13 mouse cellular contexts compared by ENCODE assay signal in the genomic region with DNA sequence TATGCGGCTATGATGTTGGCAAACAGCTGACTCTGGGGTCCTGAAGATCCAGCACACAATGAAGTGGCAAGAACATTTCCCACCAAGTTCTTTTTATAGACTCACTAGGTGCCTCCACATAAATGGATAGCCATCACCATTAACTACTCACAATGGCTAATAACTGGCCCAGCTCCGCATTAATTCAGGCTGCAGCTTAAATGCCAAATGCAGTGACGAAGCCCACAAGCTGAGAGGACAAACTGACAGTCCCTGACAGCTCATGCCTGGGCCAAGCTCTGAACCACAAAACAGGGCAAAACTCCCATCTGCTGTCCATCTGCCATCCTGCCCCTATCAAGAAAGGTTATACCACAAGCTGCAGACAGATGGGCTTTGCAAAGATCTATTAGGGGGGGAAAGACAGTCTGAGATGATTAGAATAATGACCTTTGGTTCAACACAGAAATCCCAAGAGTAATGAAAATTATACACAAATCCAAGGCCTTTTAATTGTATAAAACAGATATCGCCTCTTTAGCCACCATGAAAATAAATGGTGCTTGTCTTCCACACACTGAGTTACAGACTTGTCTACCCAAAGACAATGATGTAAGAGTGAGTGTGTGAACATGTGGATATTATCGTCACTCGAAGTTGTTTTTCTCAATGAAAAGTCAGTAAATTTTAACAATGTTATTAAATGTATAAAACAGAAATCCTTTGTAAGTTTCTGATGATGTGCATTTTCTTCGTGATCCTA.
DNase-seq lines count a peak whose midpoint lies in the region; ATAC-seq and TF ChIP-seq lines count a peak whose summit lies in the region.
"Had no signal": no experiment of that assay in that cellular context is flagged by ENCODE, and none has a peak within 500 bp of the region (broad histone marks: within the 10 kb centered on the region; RNA-seq: fewer than 3 reads in every experiment).

No protein-coding gene starts in this region.

- H3K27ac ChIP-seq in embryonic facial prominence, embryonic 11.5 days (replicated peaks; ENCODE audit: low read depth, low read length) = no peak overlapping the region
- H3K27ac ChIP-seq in heart, adult 2 months = no peak overlapping the region
- H3K27ac ChIP-seq: embryonic facial prominence, embryonic 13.5 days; limb, embryonic 12.5 days had no signal

- no peak for TF ChIP-seq POLR2A in heart, adult 2 months (IDR thresholded peaks at IDR 0.05; ENCODE audit: insufficient read depth, low read depth, low read length)

- intact Hi-C loops in heart, adult 2 months (cut with DNase I) = no loop called here

- no peak for TF ChIP-seq EP300 in heart, adult 2 months (IDR thresholded peaks at IDR 0.05; ENCODE audit: insufficient read depth, low read depth, low read length)

- no peak for TF ChIP-seq CTCF in heart, adult 2 months (IDR thresholded peaks at IDR 0.05)

- no peak overlapping the region for H3K9ac ChIP-seq in embryonic facial prominence, embryonic 11.5 days (replicated peaks; ENCODE audit: low read length)
- no peak overlapping the region for H3K9ac ChIP-seq in heart, adult 2 months (ENCODE audit: low read depth, low read length)
- H3K9ac ChIP-seq: embryonic facial prominence, embryonic 13.5 days; limb, embryonic 12.5 days had no signal

- WGBS in embryonic facial prominence, embryonic 11.5 days = 67% methylated on average over 7 of the region's 7 CpGs
- 86% methylated on average over 7 of the region's 7 CpGs for WGBS in heart, adult 2 months

- H3K36me3 ChIP-seq in embryonic facial prominence, embryonic 11.5 days (replicated peaks; ENCODE audit: control insufficient read depth, insufficient read depth, low read depth, low read length) = no peaks in the 10 kb centered on the region; the same call in 1 of the 2 replicates
- no peaks in the 10 kb centered on the region; the same call in 1 of the 2 replicates for H3K36me3 ChIP-seq in heart, adult 2 months (ENCODE audit: control insufficient read depth, insufficient read depth, low read length)

- peak; percentile 65 for ATAC-seq in embryonic facial prominence, embryonic 11.5 days (replicated peaks; ENCODE audit: insufficient number of reproducible peaks, low FRiP score, low TSS enrichment, low read depth)

- no peak overlapping the region for H3K4me2 ChIP-seq in embryonic facial prominence, embryonic 11.5 days (ENCODE audit: low read depth, low read length)
- H3K4me2 ChIP-seq: embryonic facial prominence, embryonic 13.5 days; limb, embryonic 12.5 days had no signal

- no peaks in the 10 kb centered on the region for H3K9me3 ChIP-seq in embryonic facial prominence, embryonic 11.5 days (replicated peaks; ENCODE audit: control insufficient read depth, low read length)
- H3K9me3 ChIP-seq: embryonic facial prominence, embryonic 13.5 days; limb, embryonic 12.5 days had no signal

- no peaks in the 10 kb centered on the region for H3K27me3 ChIP-seq in embryonic facial prominence, embryonic 11.5 days (ENCODE audit: control insufficient read depth, insufficient read depth, low read length)
- H3K27me3 ChIP-seq in heart, adult 2 months (ENCODE audit: control insufficient read depth, insufficient read depth, low read length) = no peaks in the 10 kb centered on the region
- H3K27me3 ChIP-seq: embryonic facial prominence, embryonic 13.5 days; limb, embryonic 12.5 days had no signal

- peak; percentile 66 for DNase-seq in Muller cell, postnatal 12 days (ENCODE audit: inconsistent ontology term)
- DNase-seq in cerebellum, adult 11 months = peak; percentile 46
- DNase-seq in embryonic facial prominence, embryonic 11.5 days (ENCODE audit: low spot score) = peak; percentile 11
- peak; percentile 22 to 68 for DNase-seq in lung, postnatal 4 days
- no peak for DNase-seq in right cerebral cortex, adult 2 months (ENCODE audit: low spot score in 2 of 2)
- DNase-seq in adrenal gland, adult 18-20 months (ENCODE audit: low spot score in 2 of 2) = no peak
- no peak for DNase-seq in spleen, adult 12 weeks (ENCODE audit: low spot score)
- no peak for DNase-seq in heart, adult 2 months
- DNase-seq: adrenal gland, adult 2 months; right cerebral cortex, postnatal 25 days; thymus, postnatal 4 days had no signal

- no peaks in the 10 kb centered on the region for H3K4me1 ChIP-seq in embryonic facial prominence, embryonic 11.5 days (ENCODE audit: control insufficient read depth, insufficient read depth, low read length)
- H3K4me1 ChIP-seq in heart, adult 2 months (ENCODE audit: control insufficient read depth, insufficient read depth, low read length) = peaks cover 2% of the 10 kb centered on the region
- H3K4me1 ChIP-seq: limb, embryonic 12.5 days had no signal

- no peaks in the 10 kb centered on the region for H3K79me2 ChIP-seq in heart, adult 2 months (replicated peaks; ENCODE audit: control insufficient read depth, insufficient read depth, low read length)

- H3K4me3 ChIP-seq in embryonic facial prominence, embryonic 11.5 days (ENCODE audit: low read depth, low read length) = no peak overlapping the region
- H3K4me3 ChIP-seq in heart, adult 2 months = no peak overlapping the region
- H3K4me3 ChIP-seq: embryonic facial prominence, embryonic 13.5 days; limb, embryonic 12.5 days had no signal

Comparison
In these comparisons a context has a peak if more than half of its experiments do, and no peak if none do; other contexts are left out.
1. DNase-seq: peak in Muller cell, postnatal 12 days (single experiment), cerebellum, adult 11 months (single experiment), embryonic facial prominence, embryonic 11.5 days (single experiment) and lung, postnatal 4 days (2 of 2); none in right cerebral cortex, adult 2 months (0 of 2), adrenal gland, adult 18-20 months (0 of 2), spleen, adult 12 weeks (single experiment) and heart, adult 2 months (0 of 2).